Mouse (Mus musculus) gastrocnemius, adult 2 months (tissue): ENCODE measurements around the gene Sowaha. TPM values are rescaled to one million over a fixed set of nuclear protein-coding genes. Genes with fewer than 3 reads are reported as not detected.
"Not testable (repeated sequence)": the region's sequence is repeated elsewhere in the genome, so short reads cannot be mapped to it uniquely, and the experiment has no call there.

Experiments
- DNase-seq: peaks from one replicate; pipeline ENCODE4 v3.0.0; 2022
- H3K27ac ChIP-seq: fragments of 200-600 bp; 2 replicates; pipeline ENCODE4 v1.8.1; 2022; ENCODE audit warnings: mild to moderate bottlenecking
- H3K4me3 ChIP-seq: fragments of 200-600 bp; 2 replicates; pipeline ENCODE4 v1.8.1; 2022; ENCODE audit warnings: mild to moderate bottlenecking, moderate library complexity
- CTCF ChIP-seq: fragments of 200-600 bp; IDR thresholded peaks from 2 replicates; pipeline ENCODE4 v1.8.1; 2022; ENCODE audit warnings: antibody characterized with exemption, mild to moderate bottlenecking, moderate library complexity
- intact Hi-C: fragments of 180-260 bp; cut with DNase I; formaldehyde crosslinking; loops from one replicate; pipeline ENCODE4 v1.15.1; 2025
- total RNA-seq, 2 experiments: library from RNA; stranded (reverse); gene quantifications; 2 replicates each; pipeline ENCODE4 v1.2.3; 2021

Gene Sowaha
- total RNA-seq, 2 experiments from 2014 or later, result 0.06 to 0.15 TPM

DNA sequence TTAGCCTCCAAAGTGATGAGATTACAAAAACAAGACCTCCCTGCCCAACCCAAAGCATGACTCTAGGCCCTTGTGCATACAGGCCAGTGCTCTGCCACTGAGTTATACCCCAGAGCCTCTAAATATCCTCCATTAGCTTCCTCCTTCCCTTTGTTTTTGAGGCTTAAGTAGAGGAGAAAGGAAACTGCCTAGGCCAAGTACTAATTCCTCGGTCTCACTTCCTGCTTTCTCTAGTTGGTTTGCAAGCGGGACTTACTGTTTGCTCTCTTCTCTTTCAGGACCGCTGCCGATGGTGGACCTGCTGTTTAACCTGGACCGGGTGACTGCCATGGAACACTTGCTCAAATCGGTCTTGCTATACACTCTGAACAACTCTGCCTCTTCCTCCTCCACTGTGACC lies 43.7 kb downstream of the Sowaha start:
- intact Hi-C loops, result no loop called here
- TF ChIP-seq CTCF, result no peak
- no peak overlapping the region for H3K4me3 ChIP-seq
- H3K27ac ChIP-seq, result no peak overlapping the region; the same call in 1 of the 2 replicates
- no peak for DNase-seq

DNA sequence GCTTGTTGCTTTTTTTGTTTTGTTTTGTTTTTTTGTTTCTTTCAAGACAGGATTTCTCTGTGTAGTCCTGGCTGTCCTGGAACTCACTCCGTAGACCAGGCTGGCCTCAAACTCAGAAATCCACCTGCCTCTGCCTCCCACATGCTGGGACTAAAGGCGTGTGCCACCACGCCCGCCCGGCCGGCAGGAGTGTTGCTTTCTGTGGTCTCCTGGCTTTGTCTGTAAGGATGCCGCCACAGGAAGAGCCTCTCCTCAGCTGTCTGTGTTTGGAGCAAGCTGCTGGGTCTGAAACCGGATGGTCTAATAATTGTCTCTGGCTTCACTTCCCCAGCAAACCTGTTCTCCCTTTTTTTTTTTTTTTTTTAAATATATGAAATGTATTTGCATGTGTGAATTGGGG lies 44.6 kb downstream of the Sowaha start:
- intact Hi-C loops, result no loop called here
- Histone ChIP-seq H3K4me3 (no peak overlapping the region), H3K27ac (no peak overlapping the region)
- TF ChIP-seq CTCF, result no peak
- no peak for DNase-seq

DNA sequence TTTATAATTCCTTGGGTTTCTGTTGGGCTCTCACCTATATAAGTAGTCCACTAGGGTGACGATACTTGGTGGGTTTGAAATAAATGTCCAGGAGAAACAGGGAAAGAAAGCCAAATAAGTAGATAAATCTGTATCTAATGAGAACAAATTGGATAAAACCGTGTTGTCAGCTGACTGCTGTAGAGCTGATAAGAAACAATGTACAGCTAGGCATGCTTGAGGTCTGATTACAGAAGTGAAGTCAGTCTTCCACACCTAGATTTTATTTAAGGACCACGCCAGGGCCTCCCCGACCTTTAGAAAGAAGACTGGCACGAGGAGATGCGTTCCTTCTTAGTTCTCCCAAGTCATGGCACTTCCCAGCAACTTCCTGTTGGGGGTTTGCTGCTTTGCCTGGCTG lies 47.0 kb downstream of the Sowaha start:
- no peak for DNase-seq

DNA sequence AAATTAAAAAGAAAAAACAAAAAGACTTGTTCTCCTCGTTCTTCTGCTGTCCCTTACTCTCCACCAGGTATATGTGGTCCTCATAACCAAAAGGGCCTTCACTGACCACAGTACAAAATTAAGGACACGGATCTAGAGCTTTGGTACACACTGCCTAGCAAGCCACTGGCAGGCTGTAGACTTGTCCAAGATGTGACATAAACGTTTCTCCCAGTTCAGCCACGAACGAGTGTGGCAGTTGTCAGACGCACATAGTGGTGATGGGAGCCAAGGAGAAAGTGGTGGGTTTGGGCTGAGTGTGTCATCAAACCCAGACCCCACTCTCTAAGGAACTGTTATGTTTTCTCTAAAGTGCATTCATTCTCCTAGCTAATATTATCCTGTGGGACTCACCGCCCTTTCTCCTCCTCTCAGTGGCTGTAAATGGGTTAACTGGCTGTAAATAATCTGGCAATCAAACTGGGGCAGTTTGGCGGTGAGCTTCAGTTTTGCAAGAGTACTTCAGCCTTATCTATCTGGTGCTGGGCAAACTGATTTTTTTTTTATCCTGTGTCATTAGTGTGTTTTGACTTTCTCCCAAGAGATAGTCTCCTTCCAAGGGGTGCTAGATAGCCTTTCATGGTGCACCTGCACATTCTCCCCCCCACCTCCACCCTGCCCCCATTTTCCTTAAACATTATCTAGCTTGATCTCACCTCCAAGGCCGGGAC lies 48.6 kb downstream of the Sowaha start:
- intact Hi-C loops, result loop anchor here (2.0 kb wide), 1 partner anchor 131 kb away; the partner anchor contains the start of gene Hspa4
- peak overlapping the region; percentile 97 for H3K27ac ChIP-seq
- no peak for TF ChIP-seq CTCF
- peak overlapping the region; percentile 80 for H3K4me3 ChIP-seq
- DNase-seq, result no peak

More for the DNA sequence above, 47.0 kb downstream of the Sowaha start:
- no peak overlapping the region for H3K27ac ChIP-seq
- no peak for TF ChIP-seq CTCF
- H3K4me3 ChIP-seq, result no peak overlapping the region
- intact Hi-C loops, result no loop called here

DNA sequence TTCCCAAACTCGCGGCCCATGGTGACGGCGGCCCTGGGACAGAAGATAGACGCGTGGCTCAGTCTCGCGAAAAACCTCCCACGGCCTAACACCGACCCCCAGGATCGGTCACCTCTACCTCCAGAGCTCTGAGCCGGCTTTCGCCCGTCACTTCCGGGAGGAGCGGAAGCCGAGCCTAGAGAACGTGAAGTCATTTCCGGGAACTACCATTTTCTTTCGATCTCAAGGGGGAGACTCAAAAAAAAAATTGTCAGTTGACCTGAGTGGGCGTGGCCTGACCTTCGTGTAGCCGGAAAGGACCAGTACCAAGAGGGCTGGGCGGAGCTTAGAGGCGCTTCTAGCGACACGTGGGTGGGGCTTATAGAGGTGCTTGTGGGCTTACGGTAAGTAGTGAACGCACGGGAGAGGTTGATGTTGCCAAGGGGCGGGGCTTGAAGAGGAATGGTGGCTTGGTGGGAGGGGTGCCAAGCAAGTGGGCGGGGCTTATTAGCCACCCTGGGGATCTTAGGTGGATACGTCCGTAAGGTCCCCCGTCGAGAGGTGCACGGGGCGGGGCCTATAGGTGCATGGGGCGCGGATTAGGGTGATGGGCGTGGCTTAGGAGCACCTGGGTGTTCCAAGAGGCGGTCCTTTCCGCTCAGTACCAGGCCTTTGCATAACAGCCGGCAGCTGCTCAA lies 49.3 kb downstream of the Sowaha start, which contains the start of the genes Uqcrq and Gdf9:
TSS of gene Uqcrq (minus strand) at position 162 of the 677 bp plus-strand sequence.
TSS of gene Gdf9 (plus strand) at position 354 of the 677 bp plus-strand sequence.
- peak; percentile 99 for DNase-seq
- peak within 1 kb of the TSS; percentile 80 for H3K4me3 ChIP-seq
- peak within 1 kb of the TSS; percentile 97 for H3K27ac ChIP-seq
- no peak for TF ChIP-seq CTCF
- intact Hi-C loops, result loop anchor here (2.0 kb wide), 1 partner anchor 130 kb away; the partner anchor contains the start of gene Hspa4

DNA sequence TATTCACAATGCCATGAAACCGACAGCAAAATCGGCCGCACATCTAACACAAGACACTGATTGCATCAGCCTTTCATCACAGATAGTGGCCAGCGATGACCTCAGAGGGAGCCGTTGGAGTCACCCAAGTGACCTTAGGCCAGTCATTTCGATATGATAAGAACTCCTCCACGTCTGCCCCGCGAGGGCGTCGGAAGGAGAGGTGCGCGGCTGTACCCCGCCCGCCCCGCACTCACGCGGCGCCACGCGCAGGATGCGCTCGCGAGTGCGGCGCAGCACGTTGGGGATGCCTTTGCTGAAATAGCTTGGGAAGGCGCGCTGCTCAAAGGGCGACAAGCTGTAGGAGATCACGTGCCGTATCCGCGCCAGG lies 49.8 kb downstream of the Sowaha start:
- DNase-seq, result no peak
- intact Hi-C loops, result loop anchor here (2.0 kb wide), 1 partner anchor 129 kb away; the partner anchor contains the start of gene Hspa4
- peak overlapping the region; percentile 97 for H3K27ac ChIP-seq
- no peak for TF ChIP-seq CTCF
- H3K4me3 ChIP-seq, result peak overlapping the region; percentile 80

DNA sequence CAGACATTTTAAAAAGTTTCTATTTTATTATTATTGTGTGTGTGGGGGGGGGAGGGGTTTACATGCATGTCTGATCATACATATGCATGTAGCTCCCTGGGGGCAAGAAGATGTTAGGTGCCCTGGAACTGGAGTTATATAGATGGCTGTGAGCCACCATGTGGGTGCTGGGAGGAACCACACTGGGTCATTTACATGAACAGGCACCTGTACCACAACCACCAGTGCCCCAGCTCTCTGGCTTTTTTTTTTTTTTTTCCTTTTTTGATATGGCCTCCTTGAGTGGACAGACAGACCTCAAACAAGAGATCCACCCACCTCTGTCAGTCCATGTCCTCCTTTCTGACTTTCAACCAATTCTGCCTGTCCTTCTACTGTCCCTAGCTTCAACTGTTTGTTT lies 50.9 kb downstream of the Sowaha start:
- intact Hi-C loops, result no loop called here
- DNase-seq, result no peak
- H3K4me3 ChIP-seq, result peak overlapping the region; percentile 80
- no peak overlapping the region for H3K27ac ChIP-seq
- TF ChIP-seq CTCF, result no peak

DNA sequence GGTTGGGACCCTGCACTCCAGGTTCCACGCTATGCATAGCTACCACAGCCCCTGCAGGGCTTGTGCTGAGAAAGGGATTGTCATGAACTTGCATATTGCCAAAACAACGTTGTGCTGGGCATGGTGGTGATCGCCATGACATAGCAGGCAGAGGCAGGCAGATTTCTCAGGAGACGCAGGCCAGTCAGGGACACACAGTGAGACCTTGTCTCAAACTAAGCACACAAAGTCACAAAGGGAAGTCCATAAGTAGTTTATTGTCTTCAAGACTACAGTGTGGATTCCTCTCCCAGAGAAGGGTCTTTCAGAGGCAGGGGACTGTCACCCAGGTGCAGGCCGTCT lies 51.4 kb downstream of the Sowaha start:
- H3K4me3 ChIP-seq, result no peak overlapping the region
- no peak for DNase-seq
- intact Hi-C loops, result no loop called here
- TF ChIP-seq CTCF, result no peak
- no peak overlapping the region for H3K27ac ChIP-seq

DNA sequence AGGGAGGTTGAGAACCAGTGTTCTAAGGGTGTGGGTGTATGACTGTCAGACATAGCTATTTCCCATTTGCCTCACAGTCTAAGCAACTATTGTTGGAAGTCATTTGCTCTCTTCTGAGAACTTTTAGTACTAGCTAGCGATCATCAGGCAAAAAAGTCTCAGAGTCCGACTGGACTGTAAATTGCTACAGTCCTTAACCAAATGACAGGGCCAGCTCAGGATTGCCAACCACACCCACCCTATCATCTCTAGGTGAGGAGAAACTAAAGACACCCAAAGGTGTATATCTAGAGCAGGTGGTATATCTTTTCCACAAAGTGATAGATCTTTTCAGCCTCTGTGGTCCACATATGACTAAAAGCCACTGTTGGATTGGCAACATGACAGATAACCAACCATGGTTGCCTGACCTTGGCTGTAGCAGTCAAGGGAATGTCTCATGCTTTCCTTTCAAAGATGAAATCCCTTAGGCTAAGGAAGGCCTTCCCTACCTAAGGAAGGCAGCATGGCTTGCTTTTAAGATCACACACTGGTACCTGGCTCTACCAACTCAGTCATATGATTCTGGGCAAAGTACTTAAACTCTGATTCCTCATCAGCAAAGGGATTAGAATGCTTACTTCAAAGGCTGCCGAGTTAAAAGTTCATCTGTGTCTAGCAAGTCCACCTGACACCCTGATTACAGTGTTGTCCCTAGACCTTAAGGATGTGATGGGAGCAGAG lies 51.9 kb downstream of the Sowaha start:
- H3K27ac ChIP-seq, result no peak overlapping the region
- intact Hi-C loops, result no loop called here
- DNase-seq, result no peak
- H3K4me3 ChIP-seq, result no peak overlapping the region
- no peak for TF ChIP-seq CTCF

DNA sequence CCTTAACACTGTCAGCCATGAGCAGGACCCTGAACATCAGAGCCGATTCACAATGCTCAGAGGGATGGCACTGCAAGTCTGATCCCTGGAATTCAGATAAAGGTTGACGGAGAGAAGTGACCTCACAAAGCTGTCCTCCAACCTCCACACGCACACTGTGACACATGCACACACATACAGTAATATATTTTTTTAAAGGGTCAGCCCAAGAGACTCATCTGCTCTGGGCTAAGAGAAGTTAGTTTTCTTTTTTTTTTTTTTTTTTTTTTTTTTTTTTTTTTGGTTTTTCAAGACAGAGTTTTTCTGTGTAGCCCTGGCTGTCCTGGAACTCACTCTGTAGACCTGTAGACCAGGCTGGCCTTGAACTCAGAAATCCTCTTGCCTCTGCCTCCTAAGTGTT lies 53.2 kb downstream of the Sowaha start:
- H3K27ac ChIP-seq, intact Hi-C loops, H3K4me3 ChIP-seq, DNase-seq: not testable (repeated sequence)

Other genes starting within 250 kb of the Sowaha start
- 100 to 1,000 TPM in 1 of 2 experiments, 10 to 100 TPM in 1; 80.2 to 106 TPM for gene Hspa4, start 179.8 kb downstream of the Sowaha start, total RNA-seq
- gene Zcchc10, start 155.6 kb downstream of the Sowaha start, total RNA-seq, result 1 to 10 TPM; 5.5 to 9.4 TPM
- 100 to 1,000 TPM in 1 of 2 experiments, 10 to 100 TPM in 1; 99.7 to 107 TPM for gene Aff4, start 129.4 kb downstream of the Sowaha start, total RNA-seq
- not detected for gene Leap2, start 57.1 kb downstream of the Sowaha start, total RNA-seq
- gene Uqcrq, start 49.4 kb downstream of the Sowaha start, total RNA-seq, result 1,000 to 10,000 TPM; 1,156 to 1,696 TPM
- under 1 TPM; 0.26 to 0.61 TPM for gene Gdf9, start 49.3 kb downstream of the Sowaha start, total RNA-seq
- not detected for gene Gm10447, start 23.2 kb downstream of the Sowaha start, total RNA-seq
- under 1 TPM; 0.36 to 0.54 TPM for gene Shroom1, start 23.1 kb downstream of the Sowaha start, total RNA-seq
- not detected for gene Gm9837, start 9.8 kb downstream of the Sowaha start, total RNA-seq
- not detected for gene Gm9945, start 108 bp downstream of the Sowaha start, total RNA-seq
- gene Sept8, start 39.0 kb upstream of the Sowaha start, total RNA-seq, result 10 to 100 TPM in 1 of 2 experiments, 1 to 10 TPM in 1; 9.5 to 14.0 TPM
- gene Kif3a, start 87.1 kb upstream of the Sowaha start, total RNA-seq, result 1 to 10 TPM; 4.6 to 6.3 TPM
- gene Il4, start 138.4 kb upstream of the Sowaha start, total RNA-seq, result not detected
- not detected for gene Il13, start 154.4 kb upstream of the Sowaha start, total RNA-seq
- gene Rad50, start 227.0 kb upstream of the Sowaha start, total RNA-seq, result 1 to 10 TPM; 4.1 to 5.2 TPM
- not detected for gene Il5, start 240.5 kb upstream of the Sowaha start, total RNA-seq